Mouse (Mus musculus) E14TG2a.4 (cell line): ENCODE measurements around the gene Arhgap10.

ENCODE experiments used
- H3K27me3 ChIP-seq: 2 replicates; pipeline ENCODE4 v1.6.1; 2014; ENCODE audit warnings: low read length, control low read depth; ENCODE audit not compliant: insufficient read depth
- H3K36me3 ChIP-seq: 2 replicates; pipeline ENCODE4 v1.6.1; 2014; ENCODE audit warnings: low read length, control low read depth; ENCODE audit not compliant: insufficient read depth
- H3K4me1 ChIP-seq: replicated peaks from 2 replicates; pipeline ENCODE4 v1.6.1; 2014; ENCODE audit warnings: low read depth, low read length, control low read depth
- H3K4me3 ChIP-seq: replicated peaks from 2 replicates; pipeline ENCODE4 v1.5.1; 2014; ENCODE audit warnings: mild to moderate bottlenecking, low read length
- H3K9me3 ChIP-seq: 2 replicates; pipeline ENCODE4 v1.6.1; 2014; ENCODE audit warnings: low read length, control low read depth
- CTCF ChIP-seq: conservative IDR thresholded peaks from 2 replicates; pipeline ENCODE4 v1.5.1; 2014; ENCODE audit warnings: low read length
- NANOG ChIP-seq: IDR thresholded peaks from 2 replicates; pipeline ENCODE4 v1.6.1; 2014; ENCODE audit warnings: borderline replicate concordance, low read length, mixed read lengths
- POU5F1 ChIP-seq: IDR thresholded peaks from 2 replicates; pipeline ENCODE4 v1.6.1; 2014; ENCODE audit warnings: low read length, borderline replicate concordance

Gene Arhgap10

GRCm38 (mm10) chr8:77251134-77251533 is 266.6 kb downstream of the Arhgap10 start:
- no peak overlapping the region for H3K4me3 ChIP-seq
- no peaks in the 10 kb centered on the region for H3K36me3 ChIP-seq
- H3K9me3 ChIP-seq: no peaks in the 10 kb centered on the region
- H3K4me1 ChIP-seq: no peaks in the 10 kb centered on the region; the same call in 1 of the 2 replicates
- H3K27me3 ChIP-seq: no peaks in the 10 kb centered on the region
- no peak for TF ChIP-seq CTCF
- TF ChIP-seq NANOG: no peak
- TF ChIP-seq POU5F1: no peak

- Histone ChIP-seq H3K4me3 (no peak overlapping the region), H3K36me3 (no peaks in the 10 kb centered on the region), H3K27me3 (no peaks in the 10 kb centered on the region), H3K4me1 (no peaks in the 10 kb centered on the region; the same call in 1 of the 2 replicates), H3K9me3 (no peaks in the 10 kb centered on the region)
- TF ChIP-seq CTCF (no peak), POU5F1 (no peak), NANOG (no peak; the same call in 1 of the 2 replicates)
Observed at GRCm38 (mm10) chr8:77250094-77250493, 267.7 kb downstream of the Arhgap10 start.

GRCm38 (mm10) chr8:77241381-77241780 is 276.4 kb downstream of the Arhgap10 start:
- no peaks in the 10 kb centered on the region for H3K27me3 ChIP-seq
- no peaks in the 10 kb centered on the region for H3K36me3 ChIP-seq
- H3K4me1 ChIP-seq: no peaks in the 10 kb centered on the region
- no peaks in the 10 kb centered on the region for H3K9me3 ChIP-seq
- no peak for TF ChIP-seq POU5F1
- no peak for TF ChIP-seq NANOG
- TF ChIP-seq CTCF: no peak
- no peak overlapping the region for H3K4me3 ChIP-seq

- Histone ChIP-seq H3K36me3 (no peaks in the 10 kb centered on the region), H3K9me3 (no peaks in the 10 kb centered on the region), H3K4me1 (no peaks in the 10 kb centered on the region), H3K4me3 (no peak overlapping the region), H3K27me3 (no peaks in the 10 kb centered on the region)
- TF ChIP-seq CTCF: no peak
- TF ChIP-seq POU5F1: no peak
- no peak for TF ChIP-seq NANOG
Observed at GRCm38 (mm10) chr8:77239462-77239861, 278.3 kb downstream of the Arhgap10 start.

- H3K27me3 ChIP-seq: no peaks in the 10 kb centered on the region
- no peaks in the 10 kb centered on the region for H3K36me3 ChIP-seq
Observed at GRCm38 (mm10) chr8:77236701-77237100, 281.1 kb downstream of the Arhgap10 start.

GRCm38 (mm10) chr8:77232411-77232810 is 285.3 kb downstream of the Arhgap10 start:
- H3K4me1 ChIP-seq: no peaks in the 10 kb centered on the region
- H3K36me3 ChIP-seq: no peaks in the 10 kb centered on the region
- H3K4me3 ChIP-seq: no peak overlapping the region
- H3K9me3 ChIP-seq: no peaks in the 10 kb centered on the region
- no peaks in the 10 kb centered on the region for H3K27me3 ChIP-seq
- no peak for TF ChIP-seq NANOG
- no peak for TF ChIP-seq CTCF
- TF ChIP-seq POU5F1: no peak

More at GRCm38 (mm10) chr8:77236701-77237100, 281.1 kb downstream of the Arhgap10 start:
- no peak overlapping the region for H3K4me3 ChIP-seq
- no peaks in the 10 kb centered on the region for H3K4me1 ChIP-seq
- no peaks in the 10 kb centered on the region for H3K9me3 ChIP-seq
- TF ChIP-seq CTCF (no peak), POU5F1 (no peak), NANOG (no peak)

DNA sequence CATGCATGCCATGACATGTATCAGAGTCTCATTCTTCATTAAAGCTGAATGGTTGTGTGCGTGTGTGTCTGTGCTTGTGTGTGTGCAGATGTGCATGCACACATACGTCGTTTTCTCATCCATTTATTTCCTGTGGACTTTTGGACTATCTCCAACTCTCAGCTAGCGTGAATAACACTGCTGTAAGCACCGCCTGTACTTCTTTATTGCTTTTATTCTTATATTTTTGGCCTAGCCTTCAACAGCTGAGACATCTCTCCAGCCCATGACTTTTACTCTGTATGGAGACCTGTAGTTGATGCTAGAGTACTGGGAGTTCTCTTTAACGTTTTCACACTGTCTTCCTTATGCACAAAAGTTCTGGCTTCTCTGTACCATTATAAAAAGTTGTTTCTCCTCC is 285.9 kb downstream of the Arhgap10 start:
- Histone ChIP-seq H3K4me1 (no peaks in the 10 kb centered on the region), H3K36me3 (no peaks in the 10 kb centered on the region), H3K4me3 (no peak overlapping the region), H3K9me3 (no peaks in the 10 kb centered on the region), H3K27me3 (no peaks in the 10 kb centered on the region)
- no peak for TF ChIP-seq CTCF
- TF ChIP-seq NANOG: no peak
- TF ChIP-seq POU5F1: no peak

DNA sequence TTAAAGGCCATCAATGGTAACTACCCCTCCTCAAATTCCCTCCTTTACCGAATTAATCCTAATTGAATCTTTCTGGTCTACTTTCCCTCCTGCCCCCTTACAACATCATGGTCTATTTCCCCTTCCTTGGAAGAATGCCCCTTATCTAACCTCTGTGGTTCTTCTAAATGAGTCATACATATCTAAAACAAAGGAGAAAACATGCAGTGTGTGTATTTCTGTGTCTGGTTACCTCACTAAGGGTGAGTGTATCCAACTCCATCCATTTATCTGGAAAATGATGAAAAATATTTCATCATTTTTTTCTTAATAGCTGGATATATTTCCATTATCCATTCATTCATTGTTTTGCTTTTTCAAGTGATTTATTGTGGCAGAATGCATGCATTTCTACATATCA is 286.5 kb downstream of the Arhgap10 start:
- no peaks in the 10 kb centered on the region for H3K27me3 ChIP-seq
- H3K9me3 ChIP-seq: no peaks in the 10 kb centered on the region
- no peak overlapping the region for H3K4me3 ChIP-seq
- TF ChIP-seq NANOG: no peak
- TF ChIP-seq POU5F1: no peak
- TF ChIP-seq CTCF: no peak
- no peaks in the 10 kb centered on the region for H3K4me1 ChIP-seq
- H3K36me3 ChIP-seq: no peaks in the 10 kb centered on the region

GRCm38 (mm10) chr8:77228688-77229087 is 289.1 kb downstream of the Arhgap10 start:
- Histone ChIP-seq H3K9me3 (no peaks in the 10 kb centered on the region), H3K4me1 (no peaks in the 10 kb centered on the region), H3K36me3 (no peaks in the 10 kb centered on the region), H3K4me3 (no peak overlapping the region), H3K27me3 (no peaks in the 10 kb centered on the region)
- TF ChIP-seq NANOG: no peak
- TF ChIP-seq CTCF: no peak
- no peak for TF ChIP-seq POU5F1
